Mouse (Mus musculus): ENCODE measurements at regions not wholly inside any gene's neighbourhood (a gene's known extent, or its start where the extent isn't known, plus 50 kb on each side); places are given as distances from the start of the nearest gene placed in this dataset.

DNA sequence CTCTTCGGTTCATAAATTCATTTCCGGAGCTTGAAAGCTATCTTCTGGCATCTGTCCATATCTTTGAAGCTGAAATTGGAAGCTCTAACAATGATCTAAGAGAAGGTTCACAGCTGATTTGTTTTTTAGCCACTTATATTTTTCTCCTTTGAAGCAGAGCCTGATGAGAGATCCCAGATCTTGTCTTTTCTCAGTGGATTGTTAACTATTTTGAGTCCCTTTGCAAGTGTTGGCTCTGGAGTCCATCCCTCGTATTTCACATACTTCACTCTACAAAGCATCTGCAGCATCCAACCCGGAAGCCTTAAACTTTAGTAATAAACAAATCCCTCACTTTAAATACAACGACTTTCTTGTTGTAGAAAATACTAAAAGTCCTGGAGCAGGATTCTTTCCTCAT lies 85.6 kb upstream of the Grik1 start:
- TF ChIP-seq CTCF (IDR thresholded peaks at IDR 0.05; ENCODE audit: low read depth) (no peak), EP300 (IDR thresholded peaks at IDR 0.05; ENCODE audit: low read depth) (no peak)

Measured in liver, embryonic 14.5 days (tissue).